Comparison of ENCODE assay signal across 31 mouse cellular contexts in genomic region chr8:85532843-85533242, GRCm38 (mm10). TPM values are rescaled to one million over a fixed set of nuclear protein-coding genes. Genes with fewer than 3 reads are reported as not detected.
DNase-seq lines count a peak whose midpoint lies in the region; ATAC-seq and TF ChIP-seq lines count a peak whose summit lies in the region.
"Had no signal": no experiment of that assay in that cellular context is flagged by ENCODE, and none has a peak within 500 bp of the region (broad histone marks: within the 10 kb centered on the region; RNA-seq: fewer than 3 reads in every experiment).

No protein-coding gene starts in this region.

- no peak for TF ChIP-seq POLR2A in ES-Bruce4 (IDR thresholded peaks at IDR 0.05; ENCODE audit: insufficient read depth, low read length)

- peaks cover 18% of the 10 kb centered on the region for H3K4me1 ChIP-seq in liver, postnatal 0 days (ENCODE audit: insufficient read depth)
- H3K4me1 ChIP-seq in ES-Bruce4 (ENCODE audit: control insufficient read depth, insufficient read depth, low read length) = no peaks in the 10 kb centered on the region
- H3K4me1 ChIP-seq in stomach, postnatal 0 days (replicated peaks; ENCODE audit: control insufficient read depth, insufficient read depth) = no peaks in the 10 kb centered on the region
- H3K4me1 ChIP-seq in neural tube, embryonic 15.5 days = no peaks in the 10 kb centered on the region
- H3K4me1 ChIP-seq: embryonic facial prominence, embryonic 10.5 days; embryonic facial prominence, embryonic 15.5 days; forebrain, embryonic 13.5 days; heart, embryonic 12.5 days; hindbrain, embryonic 13.5 days; limb, embryonic 13.5 days; midbrain, embryonic 10.5 days; midbrain, embryonic 15.5 days had no signal

- H3K4me3 ChIP-seq in liver, postnatal 0 days (ENCODE audit: low read depth, low read length) = no peak overlapping the region
- H3K4me3 ChIP-seq in ES-Bruce4 (ENCODE audit: low read depth, low read length) = no peak overlapping the region
- no peak overlapping the region for H3K4me3 ChIP-seq in stomach, postnatal 0 days (ENCODE audit: low read depth, low read length)
- no peak overlapping the region for H3K4me3 ChIP-seq in neural tube, embryonic 15.5 days (replicated peaks)
- H3K4me3 ChIP-seq: embryonic facial prominence, embryonic 10.5 days; embryonic facial prominence, embryonic 15.5 days; forebrain, embryonic 13.5 days; heart, embryonic 12.5 days; hindbrain, embryonic 13.5 days; left cerebral cortex, adult 2 months; limb, embryonic 13.5 days; midbrain, embryonic 10.5 days; midbrain, embryonic 15.5 days had no signal

- H3K9me3 ChIP-seq in liver, postnatal 0 days (ENCODE audit: low read length) = no peaks in the 10 kb centered on the region
- H3K9me3 ChIP-seq in ES-Bruce4 (replicated peaks; ENCODE audit: control insufficient read depth, insufficient read depth, low read length, poor library complexity, severe bottlenecking) = no peaks in the 10 kb centered on the region; the same call in 1 of the 2 replicates
- no peaks in the 10 kb centered on the region for H3K9me3 ChIP-seq in stomach, postnatal 0 days (ENCODE audit: control insufficient read depth, low read length)
- H3K9me3 ChIP-seq in neural tube, embryonic 15.5 days (replicated peaks) = no peaks in the 10 kb centered on the region
- H3K9me3 ChIP-seq: embryonic facial prominence, embryonic 10.5 days; embryonic facial prominence, embryonic 15.5 days; forebrain, embryonic 13.5 days; hindbrain, embryonic 13.5 days; limb, embryonic 13.5 days; midbrain, embryonic 10.5 days; midbrain, embryonic 15.5 days had no signal

- no peak overlapping the region for H3K9ac ChIP-seq in liver, postnatal 0 days (replicated peaks)
- no peak overlapping the region for H3K9ac ChIP-seq in ES-Bruce4 (ENCODE audit: low read depth, poor library complexity, severe bottlenecking)
- H3K9ac ChIP-seq in stomach, postnatal 0 days (ENCODE audit: low read length) = no peak overlapping the region
- H3K9ac ChIP-seq in neural tube, embryonic 15.5 days (replicated peaks) = no peak overlapping the region
- H3K9ac ChIP-seq: embryonic facial prominence, embryonic 15.5 days; forebrain, embryonic 13.5 days; heart, embryonic 12.5 days; hindbrain, embryonic 13.5 days; limb, embryonic 13.5 days; midbrain, embryonic 15.5 days had no signal

- no peak for TF ChIP-seq EP300 in liver, postnatal 0 days (IDR thresholded peaks at IDR 0.05; ENCODE audit: low read depth)
- TF ChIP-seq EP300 in ES-Bruce4 (IDR thresholded peaks at IDR 0.05; ENCODE audit: insufficient read depth, low read depth, low read length) = peak; percentile 83
- no peak for TF ChIP-seq EP300 in stomach, postnatal 0 days (optimal IDR thresholded peaks at IDR 0.05)

- no peaks in the 10 kb centered on the region for H3K27me3 ChIP-seq in liver, postnatal 0 days (ENCODE audit: insufficient read depth, low read length)
- H3K27me3 ChIP-seq in ES-Bruce4 (ENCODE audit: control insufficient read depth, insufficient read depth, low read length, poor library complexity, severe bottlenecking) = no peaks in the 10 kb centered on the region
- no peaks in the 10 kb centered on the region for H3K27me3 ChIP-seq in stomach, postnatal 0 days (ENCODE audit: control insufficient read depth, insufficient read depth, low read length)
- no peaks in the 10 kb centered on the region for H3K27me3 ChIP-seq in neural tube, embryonic 15.5 days (replicated peaks)
- H3K27me3 ChIP-seq: embryonic facial prominence, embryonic 15.5 days; forebrain, embryonic 13.5 days; heart, embryonic 12.5 days; hindbrain, embryonic 13.5 days; limb, embryonic 13.5 days; midbrain, embryonic 15.5 days had no signal

- peaks cover 19% of the 10 kb centered on the region for H3K36me3 ChIP-seq in liver, postnatal 0 days (replicated peaks; ENCODE audit: insufficient read depth, low read length)
- H3K36me3 ChIP-seq in ES-Bruce4 (ENCODE audit: control insufficient read depth, insufficient read depth, low read length, poor library complexity, severe bottlenecking) = peaks cover 28% of the 10 kb centered on the region
- H3K36me3 ChIP-seq in stomach, postnatal 0 days (ENCODE audit: control insufficient read depth, insufficient read depth, low read length) = peaks cover 3% of the 10 kb centered on the region
- H3K36me3 ChIP-seq in neural tube, embryonic 15.5 days = peaks cover 27% of the 10 kb centered on the region

- TF ChIP-seq CTCF in liver, postnatal 0 days (IDR thresholded peaks at IDR 0.05; ENCODE audit: low read depth) = no peak
- no peak for TF ChIP-seq CTCF in ES-Bruce4 (IDR thresholded peaks at IDR 0.05; ENCODE audit: low read depth, low read length)
- TF ChIP-seq CTCF in stomach, postnatal 0 days (IDR thresholded peaks at IDR 0.05; ENCODE audit: low read depth) = no peak

- DNase-seq in liver = peak; percentile 32
- DNase-seq in liver, postnatal 0 days = no peak
- peak; percentile 70 for DNase-seq in R1 (ENCODE audit: low read depth, low spot score)
- no peak for DNase-seq in stomach, postnatal 0 days (ENCODE audit: low spot score)
- DNase-seq in left cerebral cortex, adult 18-20 months (ENCODE audit: low spot score in 2 of 2) = no peak
- DNase-seq: adrenal gland, adult 8-10 months; cerebellum, adult 8-10 months; cerebellum, postnatal 25 days; gastrocnemius, postnatal 10 days; heart, postnatal 4 days; kidney, adult 9 months; kidney, postnatal 10 days; layer of hippocampus, adult 9-11 months; lung, adult 18-20 months; lung, postnatal 14 days; right cerebral cortex, postnatal 4 days; thymus, adult 2 months; thymus, postnatal 36 days had no signal

- WGBS in liver, postnatal 0 days (ENCODE audit: insufficient replicate concordance) = 82% methylated on average over 4 of the region's 4 CpGs
- 89% methylated on average over 4 of the region's 4 CpGs for WGBS in stomach, postnatal 0 days
- 91% methylated on average over 4 of the region's 4 CpGs for WGBS in neural tube, embryonic 15.5 days

- no peak for ATAC-seq in liver, postnatal 0 days
- no peak for ATAC-seq in stomach, postnatal 0 days (ENCODE audit: low FRiP score, low TSS enrichment)
- no peak for ATAC-seq in neural tube, embryonic 15.5 days (ENCODE audit: low FRiP score)
- ATAC-seq: CD4-positive, CD25-positive, alpha-beta regulatory T cell, adult 4 months; forebrain, embryonic 13.5 days; intestine, postnatal 0 days; midbrain, embryonic 15.5 days had no signal

- no peak overlapping the region for H3K4me2 ChIP-seq in liver, postnatal 0 days (ENCODE audit: low read depth, low read length)
- no peak overlapping the region for H3K4me2 ChIP-seq in stomach, postnatal 0 days (replicated peaks; ENCODE audit: low read depth)
- H3K4me2 ChIP-seq in neural tube, embryonic 15.5 days = no peak overlapping the region
- H3K4me2 ChIP-seq: embryonic facial prominence, embryonic 15.5 days; forebrain, embryonic 13.5 days; heart, embryonic 12.5 days; hindbrain, embryonic 13.5 days; limb, embryonic 13.5 days; midbrain, embryonic 15.5 days had no signal

- no peak overlapping the region for H3K27ac ChIP-seq in liver, postnatal 0 days (ENCODE audit: low read depth)
- peak overlapping the region; percentile 67 for H3K27ac ChIP-seq in ES-Bruce4 (ENCODE audit: insufficient read depth, low read length)
- peak overlapping the region; percentile 70; the same call in 1 of the 2 replicates for H3K27ac ChIP-seq in stomach, postnatal 0 days (replicated peaks)
- H3K27ac ChIP-seq in neural tube, embryonic 15.5 days (replicated peaks) = no peak overlapping the region
- H3K27ac ChIP-seq: embryonic facial prominence, embryonic 10.5 days; forebrain, embryonic 13.5 days; hindbrain, embryonic 13.5 days; limb, embryonic 13.5 days; midbrain, embryonic 10.5 days; midbrain, embryonic 15.5 days had no signal

RNA-seq across cellular contexts. Expression of gene Dnaja2, which starts 22.3 kb away (rescaled TPM):
- polyA plus RNA-seq in liver, postnatal 0 days (2015; fragmentation: Nextera tagmentation; extraction: Ambion mirVana) = 82.9 and 89.2 TPM in 2 replicates
- 221 and 234 TPM in 2 replicates for polyA plus RNA-seq in ES-Bruce4 (2011; ENCODE audit: insufficient read depth, insufficient read length, low read depth, missing spikeins)
- 90.4 and 98.1 TPM in 2 replicates for polyA plus RNA-seq in stomach, postnatal 0 days (2015; fragmentation: Nextera tagmentation; extraction: Ambion mirVana)
- 100 to 1,000 TPM; 208 to 220 TPM for total RNA-seq in left cerebral cortex, adult 18-20 months (2021)
- 168 and 176 TPM in 2 replicates for polyA plus RNA-seq in neural tube, embryonic 15.5 days (2015; fragmentation: Nextera tagmentation; extraction: Ambion mirVana)

RNA-seq across cellular contexts. Expression of gene Gpt2, which starts 40.5 kb away (rescaled TPM):
- polyA plus RNA-seq in liver, postnatal 0 days (2015; fragmentation: Nextera tagmentation; extraction: Ambion mirVana) = 11.1 and 14.4 TPM in 2 replicates
- polyA plus RNA-seq in ES-Bruce4 (2011; ENCODE audit: insufficient read depth, insufficient read length, low read depth, missing spikeins) = 29.1 and 31.1 TPM in 2 replicates
- 32.7 and 37.6 TPM in 2 replicates for polyA plus RNA-seq in stomach, postnatal 0 days (2015; fragmentation: Nextera tagmentation; extraction: Ambion mirVana)
- 10 to 100 TPM; 52.6 to 58.0 TPM for total RNA-seq in left cerebral cortex, adult 18-20 months (2021)
- polyA plus RNA-seq in neural tube, embryonic 15.5 days (2015; fragmentation: Nextera tagmentation; extraction: Ambion mirVana) = 51.2 and 60.2 TPM in 2 replicates

Comparison
In these comparisons a context has a peak if more than half of its experiments do, and no peak if none do; other contexts are left out.
1. DNase-seq: peak in liver (single experiment) and R1 (single experiment); none in liver, postnatal 0 days (single experiment), stomach, postnatal 0 days (single experiment) and left cerebral cortex, adult 18-20 months (0 of 2).
2. H3K27ac ChIP-seq: peak in ES-Bruce4 (single experiment) and stomach, postnatal 0 days (single experiment); none in liver, postnatal 0 days (single experiment) and neural tube, embryonic 15.5 days (single experiment).